Mouse (Mus musculus): ENCODE measurements at regions not wholly inside any gene's neighbourhood (a gene's known extent, or its start where the extent isn't known, plus 50 kb on each side); places are given as distances from the start of the nearest gene placed in this dataset.

DNA sequence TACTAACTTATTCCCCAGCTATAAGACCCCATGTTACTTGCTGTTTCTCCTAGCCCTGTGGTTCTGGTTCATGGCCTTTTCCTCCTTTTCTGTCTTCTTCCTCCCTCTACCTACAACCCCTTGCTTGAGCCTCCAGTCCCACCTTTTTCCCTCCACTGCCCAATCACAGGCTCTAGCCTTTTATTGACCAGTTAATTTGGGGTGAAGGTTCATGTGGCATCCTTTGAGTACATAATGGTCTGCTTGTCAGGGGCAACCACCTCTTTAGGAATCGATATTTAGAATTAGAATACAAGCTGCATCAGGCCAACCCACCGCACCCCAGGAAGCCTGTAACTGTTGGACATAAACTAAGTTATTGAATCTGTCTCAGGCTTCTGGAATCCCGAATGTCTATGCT is 84.8 kb upstream of the Ubr2 start:
- no peak for ATAC-seq (replicated peaks; ENCODE audit: poor library complexity)

DNA sequence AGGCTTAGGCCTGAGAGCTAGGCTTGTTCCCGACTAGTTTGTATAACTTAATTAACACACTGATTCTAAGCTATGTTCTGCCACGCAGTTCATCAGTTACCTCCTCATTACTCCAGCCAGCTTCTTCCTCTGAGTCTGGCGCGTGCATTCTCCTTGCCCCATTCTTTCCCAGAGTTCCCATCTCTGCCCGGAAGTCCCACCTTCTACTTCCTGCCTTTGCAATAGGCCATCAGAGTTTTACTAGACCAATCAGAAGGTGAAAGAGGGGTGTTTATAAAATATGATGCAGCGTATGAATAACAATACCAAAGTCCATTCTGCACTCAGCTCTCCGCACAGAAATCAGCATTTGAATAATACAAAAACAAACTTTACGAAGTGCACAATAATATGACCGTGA is 81.7 kb upstream of the Ubr2 start:
- ATAC-seq (replicated peaks; ENCODE audit: poor library complexity), result no peak

DNA sequence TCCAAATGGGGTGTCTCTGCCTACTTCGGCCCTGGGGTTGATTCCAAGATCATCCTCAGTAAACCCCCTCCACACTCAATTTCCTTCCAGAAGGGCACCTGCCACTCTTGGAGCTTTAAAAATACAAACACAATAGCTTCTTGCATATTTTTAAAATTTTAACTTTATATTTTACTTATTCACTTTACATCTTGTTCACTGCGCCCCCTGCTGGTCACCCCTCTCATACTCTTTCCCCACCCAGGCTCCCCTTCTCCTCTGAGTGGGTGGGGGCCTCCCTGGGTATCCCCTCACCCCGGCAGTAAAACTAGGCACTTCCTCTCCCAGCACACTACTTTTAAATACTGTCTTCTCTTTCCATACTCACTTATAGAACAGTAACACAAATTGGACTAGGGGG is 79.4 kb upstream of the Ubr2 start:
- ATAC-seq (replicated peaks; ENCODE audit: poor library complexity), result no peak

DNA sequence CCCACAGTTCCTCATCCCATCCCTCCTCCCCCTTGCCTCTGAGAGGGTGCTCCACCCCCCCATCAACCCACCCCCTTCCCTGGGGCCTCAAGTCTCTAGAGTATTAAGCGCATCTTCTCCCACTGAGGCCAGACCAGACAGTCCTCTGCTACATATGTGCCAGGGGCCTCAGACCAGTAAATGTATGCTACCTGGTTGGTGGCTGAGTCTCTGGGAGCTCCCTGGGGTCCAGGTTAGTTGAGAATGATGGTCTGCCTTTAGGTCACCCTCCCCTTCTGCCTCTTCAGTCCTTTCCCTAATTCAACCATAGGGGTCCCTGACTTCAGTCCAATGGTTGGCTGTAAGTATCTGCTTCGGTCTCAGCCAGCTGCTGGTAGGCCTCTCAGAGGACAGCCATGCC is 58.9 kb upstream of the Ubr2 start:
- ATAC-seq (replicated peaks; ENCODE audit: poor library complexity), result no peak

DNA sequence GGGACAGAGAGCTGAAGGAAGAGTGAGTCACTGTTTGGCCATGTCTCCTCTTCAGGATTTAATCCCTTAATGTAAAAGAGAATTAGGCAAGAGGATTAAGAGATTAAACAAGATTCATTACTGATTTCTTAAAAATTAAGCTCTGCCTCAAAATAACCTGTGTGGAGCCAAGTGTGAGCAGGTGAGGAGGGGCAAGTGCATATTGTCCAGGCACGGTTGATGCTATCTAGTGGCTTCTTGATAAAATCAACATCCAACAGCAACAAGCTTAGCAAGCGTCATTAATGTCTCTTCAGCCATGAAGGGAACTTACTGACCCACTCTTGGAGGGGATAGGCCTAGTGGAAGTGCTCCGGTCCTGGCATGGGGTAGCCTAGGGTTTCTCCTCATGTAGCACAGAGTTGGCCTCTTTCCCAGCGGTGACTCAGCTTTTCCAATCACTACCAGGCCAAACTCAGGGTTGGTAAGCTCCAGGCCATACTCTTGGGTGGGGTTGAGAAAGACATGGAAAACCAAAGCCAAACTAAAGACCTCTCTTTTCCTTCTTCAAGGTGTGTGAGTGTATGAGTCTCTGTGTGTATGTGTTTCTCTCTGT is 55.0 kb upstream of the Ubr2 start:
- no peak for ATAC-seq (replicated peaks; ENCODE audit: poor library complexity)

DNA sequence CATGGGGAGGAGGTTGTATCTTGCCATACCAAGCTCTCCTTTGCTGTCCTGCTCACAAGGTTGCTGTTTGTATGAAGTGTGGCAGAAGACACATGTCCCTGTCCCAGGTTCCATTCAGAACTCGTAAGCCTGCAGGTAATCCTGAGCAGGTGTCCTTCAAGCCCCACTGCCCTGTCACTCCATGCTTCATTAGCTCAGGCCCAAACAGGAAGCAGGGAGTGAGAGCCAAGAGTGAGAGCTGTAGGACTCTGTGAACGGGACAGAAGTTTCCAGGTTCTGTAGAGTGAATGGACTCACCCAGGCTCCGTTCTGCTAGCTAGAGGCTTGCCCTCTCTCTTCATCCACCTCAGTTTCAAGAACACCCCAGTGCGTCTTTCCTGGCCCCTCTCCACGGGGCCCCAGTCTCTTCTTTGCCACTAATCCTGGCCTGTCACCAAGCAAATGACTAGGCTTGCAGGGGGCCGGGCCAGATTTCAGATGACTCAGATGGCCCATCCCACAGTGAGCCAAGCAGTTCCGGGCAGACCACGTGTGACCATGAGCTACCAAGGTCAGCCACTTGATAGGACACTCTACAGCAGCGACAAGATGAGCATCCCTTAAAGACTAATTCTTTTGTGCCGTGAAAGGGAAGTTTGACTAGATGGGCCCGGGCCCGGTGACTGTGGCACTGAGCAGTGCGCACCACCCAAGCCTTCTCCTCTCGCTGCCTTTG is 54.4 kb upstream of the Ubr2 start:
- no peak for ATAC-seq (replicated peaks; ENCODE audit: poor library complexity)

DNA sequence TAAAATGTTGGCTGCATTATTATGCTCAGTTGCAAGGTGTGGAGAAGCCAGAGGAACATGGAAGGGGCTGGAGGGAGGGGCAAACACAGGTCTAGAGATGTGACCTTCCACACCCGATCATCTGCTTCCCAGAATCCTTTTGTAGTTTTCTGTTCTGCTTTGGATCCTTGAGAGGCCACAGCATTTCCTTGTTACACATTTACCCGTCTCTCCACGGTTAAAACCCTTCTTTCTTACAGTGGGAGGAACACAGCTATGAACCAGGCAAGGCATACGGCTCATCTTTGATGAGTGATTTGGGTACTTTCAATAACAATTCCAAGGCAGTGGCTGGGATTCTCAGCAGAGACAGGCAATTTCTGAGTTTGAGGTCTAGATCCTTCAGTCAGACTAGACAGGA is 53.6 kb upstream of the Ubr2 start:
- no peak for ATAC-seq (replicated peaks; ENCODE audit: poor library complexity)

DNA sequence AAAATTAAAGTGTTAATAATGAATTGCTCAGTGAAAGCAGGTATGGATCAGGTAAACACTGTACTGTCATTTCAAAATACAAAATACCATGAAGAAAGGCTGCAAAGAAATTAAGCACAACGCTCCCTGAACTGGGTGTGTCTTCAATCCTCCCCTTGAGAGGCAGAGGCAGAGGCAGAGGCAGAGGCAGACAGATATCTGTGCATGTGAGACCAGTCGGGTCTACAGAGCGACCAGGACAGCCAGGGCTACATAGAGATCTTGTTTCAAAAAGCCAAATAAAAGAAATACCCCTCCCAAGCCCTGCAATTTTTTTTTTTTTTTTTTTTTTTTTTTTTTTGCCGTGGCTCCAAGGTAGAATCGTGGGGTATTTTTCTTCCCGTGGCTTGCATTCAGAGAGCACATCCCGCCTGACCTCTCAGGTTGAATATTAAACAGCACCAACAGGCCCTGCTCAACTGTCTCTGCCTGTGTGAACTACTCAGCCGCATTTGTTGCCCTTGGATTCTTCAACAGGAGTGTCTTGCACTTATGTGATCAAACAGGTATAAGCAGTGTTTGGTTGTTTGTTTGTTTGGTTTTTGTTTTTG is 50.8 kb upstream of the Ubr2 start:
- ATAC-seq (replicated peaks; ENCODE audit: poor library complexity), result no peak
